Mouse (Mus musculus): ENCODE measurements at regions not wholly inside any gene's neighbourhood (a gene's known extent, or its start where the extent isn't known, plus 50 kb on each side); places are given as distances from the start of the nearest gene placed in this dataset.

DNA sequence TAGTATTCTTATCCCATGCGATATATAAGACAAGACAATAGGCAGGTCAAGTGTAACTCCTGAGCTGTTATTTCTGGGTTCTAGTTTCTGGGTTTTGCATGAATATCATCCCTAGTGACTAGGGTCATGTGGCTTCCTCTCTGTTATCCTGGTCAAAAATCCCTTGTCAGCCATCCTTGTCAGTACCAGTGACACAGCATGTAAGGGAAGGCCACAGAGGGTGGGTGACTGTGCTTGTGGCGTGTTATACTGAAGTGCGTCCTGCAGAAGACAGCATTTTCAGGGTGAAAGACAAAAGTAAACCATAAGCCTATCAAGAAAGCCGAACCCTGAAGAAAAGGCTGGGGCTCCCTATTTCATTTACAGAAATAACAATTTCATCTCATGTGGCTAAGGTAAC is 50.7 kb upstream of the Echdc3 start:
- no peak overlapping the region for H3K4me2 ChIP-seq
- H3K4me1 ChIP-seq, result peaks cover 10% of the 10 kb centered on the region
- ATAC-seq (replicated peaks; ENCODE audit: low FRiP score), result no peak
- 94% methylated on average over 4 of the region's 4 CpGs for WGBS
- no peak overlapping the region for H3K4me3 ChIP-seq (replicated peaks)
- no peaks in the 10 kb centered on the region for H3K9me3 ChIP-seq (replicated peaks)
- H3K27ac ChIP-seq, result no peak overlapping the region
- no peaks in the 10 kb centered on the region for H3K27me3 ChIP-seq
- no peak overlapping the region for H3K9ac ChIP-seq
- H3K36me3 ChIP-seq, result no peaks in the 10 kb centered on the region

DNA sequence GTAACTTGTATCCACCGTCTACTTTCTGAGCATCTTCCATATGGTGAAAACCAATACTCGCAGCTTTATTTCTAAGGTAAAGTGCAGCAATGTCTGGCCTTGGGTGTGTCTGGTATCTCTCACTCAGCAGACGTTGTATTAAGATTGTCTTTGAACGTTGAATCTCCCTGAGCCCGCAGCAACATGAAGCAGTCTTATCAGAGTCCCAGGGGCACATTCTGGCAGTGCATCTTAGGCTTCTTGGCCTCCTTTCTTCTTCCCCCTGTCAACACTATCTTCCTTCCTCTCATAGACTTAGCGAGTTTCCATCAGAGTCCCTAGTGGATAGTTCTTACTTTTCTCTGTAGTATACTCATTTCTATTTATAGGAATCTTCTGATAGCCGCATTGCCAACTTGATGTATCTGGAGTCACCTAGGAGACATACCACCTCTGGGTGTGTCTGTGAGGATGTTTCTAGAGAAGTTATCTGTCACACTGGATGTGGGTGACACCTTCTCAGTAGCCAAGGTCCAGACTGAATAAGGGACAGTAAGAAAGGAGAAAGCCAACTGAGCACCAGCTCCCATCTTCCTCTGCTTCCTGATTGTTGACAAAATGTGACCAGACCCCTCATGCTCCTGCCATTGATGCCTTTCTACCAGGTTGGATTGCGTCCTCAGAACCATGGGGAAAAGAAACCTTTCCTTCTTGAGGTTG is 51.4 kb upstream of the Echdc3 start:
- peaks cover 10% of the 10 kb centered on the region for H3K4me1 ChIP-seq
- no peak overlapping the region for H3K4me3 ChIP-seq (replicated peaks)
- no peak overlapping the region for H3K9ac ChIP-seq
- no peaks in the 10 kb centered on the region for H3K27me3 ChIP-seq
- WGBS, result 85% methylated on average over 8 of the region's 8 CpGs
- H3K27ac ChIP-seq, result 0 out of 2 replicates have a peak overlapping the region, but pooled peaks have one; percentile 33
- H3K36me3 ChIP-seq, result no peaks in the 10 kb centered on the region
- no peak; the same call in 1 of the 2 replicates for ATAC-seq (replicated peaks; ENCODE audit: low FRiP score)
- H3K9me3 ChIP-seq (replicated peaks), result no peaks in the 10 kb centered on the region
- H3K4me2 ChIP-seq, result no peak overlapping the region

DNA sequence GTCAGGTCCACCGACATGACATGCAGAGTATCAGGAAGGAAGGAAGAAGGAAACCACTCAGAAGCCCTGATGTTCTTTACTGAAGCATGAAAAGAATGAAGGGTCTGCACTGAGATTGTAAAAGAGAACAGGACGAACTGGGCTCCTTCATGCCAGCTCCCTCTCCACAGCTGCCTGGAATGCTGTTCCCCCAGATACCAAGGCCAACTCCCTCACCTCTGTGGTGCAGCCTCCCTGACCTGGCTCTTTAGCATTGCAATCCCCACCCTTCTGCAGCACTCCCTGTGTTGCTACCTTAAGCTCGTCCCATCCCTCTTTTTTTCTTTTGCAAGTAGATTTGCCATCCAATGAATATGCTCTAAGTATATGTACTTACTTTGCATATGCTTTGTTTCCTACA is 52.3 kb upstream of the Echdc3 start:
- H3K9me3 ChIP-seq (replicated peaks), result no peaks in the 10 kb centered on the region
- ATAC-seq (replicated peaks; ENCODE audit: low FRiP score), result 0 out of 2 replicates have a peak, but pooled peaks have one; percentile 33
- no peaks in the 10 kb centered on the region for H3K27me3 ChIP-seq
- H3K9ac ChIP-seq, result no peak overlapping the region
- H3K4me2 ChIP-seq, result no peak overlapping the region
- H3K4me1 ChIP-seq, result peaks cover 10% of the 10 kb centered on the region
- H3K27ac ChIP-seq, result 0 out of 2 replicates have a peak overlapping the region, but pooled peaks have one; percentile 33
- WGBS, result 55% methylated on average over 3 of the region's 3 CpGs
- no peaks in the 10 kb centered on the region for H3K36me3 ChIP-seq
- no peak overlapping the region for H3K4me3 ChIP-seq (replicated peaks)

DNA sequence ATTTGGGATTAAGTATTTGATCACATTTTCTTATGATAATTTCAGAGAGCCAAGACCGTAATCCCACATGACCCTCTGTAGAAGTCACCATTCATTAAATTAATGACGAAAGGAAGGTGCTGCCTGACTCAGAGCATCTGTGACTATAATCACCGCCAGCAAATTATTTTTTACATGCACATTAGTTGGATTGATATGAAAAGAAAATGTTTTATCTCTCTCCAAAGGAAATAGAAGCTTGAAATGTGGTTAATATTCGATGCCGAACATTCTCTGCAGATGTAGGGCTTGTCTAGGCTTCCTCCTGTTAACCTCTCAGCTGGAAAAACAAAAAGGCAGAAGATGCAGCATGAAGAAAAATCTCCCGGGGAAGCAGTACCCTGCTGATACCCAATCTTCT is 54.2 kb upstream of the Echdc3 start:
- H3K9ac ChIP-seq, result no peak overlapping the region
- ATAC-seq (replicated peaks; ENCODE audit: low FRiP score), result no peak
- H3K4me2 ChIP-seq, result no peak overlapping the region
- no peaks in the 10 kb centered on the region for H3K36me3 ChIP-seq
- no peaks in the 10 kb centered on the region for H3K9me3 ChIP-seq (replicated peaks)
- no peak overlapping the region for H3K4me3 ChIP-seq (replicated peaks)
- H3K4me1 ChIP-seq, result peaks cover 10% of the 10 kb centered on the region
- H3K27me3 ChIP-seq, result no peaks in the 10 kb centered on the region
- H3K27ac ChIP-seq, result no peak overlapping the region
- WGBS, result 43% methylated on average over 6 of the region's 6 CpGs

DNA sequence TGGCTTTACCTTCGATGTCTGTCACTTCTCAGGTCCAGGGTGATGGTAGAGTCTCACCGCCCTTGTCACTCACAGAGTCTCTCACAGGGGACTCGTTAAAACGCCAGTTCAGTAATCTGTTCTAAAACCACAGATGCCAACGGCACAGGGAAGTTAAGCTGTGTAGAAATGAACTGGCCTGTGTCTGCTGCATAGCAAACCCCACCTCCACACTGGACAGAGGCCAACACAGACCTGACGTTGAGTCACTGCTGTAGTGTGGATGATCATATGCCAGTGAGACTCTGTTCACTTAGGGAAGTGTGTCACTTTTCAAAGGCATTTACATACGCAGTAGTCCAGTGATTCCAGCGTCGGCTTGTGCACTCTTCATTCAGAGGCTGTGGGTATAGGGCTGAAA is 54.7 kb upstream of the Echdc3 start:
- Histone ChIP-seq H3K9ac (no peak overlapping the region), H3K4me3 (replicated peaks) (no peak overlapping the region), H3K27ac (no peak overlapping the region), H3K27me3 (no peaks in the 10 kb centered on the region), H3K4me1 (peaks cover 10% of the 10 kb centered on the region), H3K36me3 (no peaks in the 10 kb centered on the region), H3K4me2 (no peak overlapping the region), H3K9me3 (replicated peaks) (no peaks in the 10 kb centered on the region)
- WGBS, result 33% methylated on average over 9 of the region's 9 CpGs
- no peak for ATAC-seq (replicated peaks; ENCODE audit: low FRiP score)

DNA sequence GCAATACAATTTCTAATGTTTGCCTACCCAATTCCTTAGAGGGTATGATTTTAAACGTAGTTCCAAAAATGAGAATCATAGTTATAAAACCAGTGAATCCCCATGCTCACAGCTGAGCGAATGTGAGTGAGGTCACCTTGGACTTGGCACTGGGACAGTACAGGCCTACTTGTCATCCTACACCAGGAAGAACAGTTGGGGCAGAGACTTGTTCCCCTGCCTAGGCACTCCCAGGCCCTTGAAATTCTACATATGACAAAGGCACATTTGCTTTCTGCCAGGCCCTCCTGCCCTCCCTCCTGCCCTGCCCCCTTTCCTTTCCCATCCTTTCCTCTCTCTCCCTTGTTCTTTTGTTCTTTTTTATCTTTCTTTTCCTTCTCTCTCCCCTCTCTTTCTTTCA is 50.0 kb upstream of the Usp6nl start:
- H3K36me3 ChIP-seq, result no peaks in the 10 kb centered on the region
- WGBS, result 95% methylated on average over 2 of the region's 2 CpGs
- H3K9me3 ChIP-seq (replicated peaks), result no peaks in the 10 kb centered on the region
- H3K4me3 ChIP-seq (replicated peaks), result no peak overlapping the region
- no peak overlapping the region for H3K9ac ChIP-seq
- H3K27me3 ChIP-seq, result no peaks in the 10 kb centered on the region
- no peak overlapping the region for H3K27ac ChIP-seq
- H3K4me1 ChIP-seq, result peaks cover 15% of the 10 kb centered on the region
- H3K4me2 ChIP-seq, result no peak overlapping the region
- no peak for ATAC-seq (replicated peaks; ENCODE audit: low FRiP score)

All from kidney, embryonic 15.5 days (tissue).